Mouse (Mus musculus) kidney, adult 2 months (tissue): ENCODE results near the gene Cyp2w1.

ENCODE experiments used
- CTCF ChIP-seq: fragments of 200-500 bp; conservative IDR thresholded peaks from 2 replicates; pipeline ENCODE4 v1.5.1; 2011; ENCODE audit warnings: low read depth, mild to moderate bottlenecking, control low read depth, low read length, moderate library complexity, mixed read lengths; ENCODE audit not compliant: insufficient read depth, insufficient read length
- POLR2A ChIP-seq: fragments of 200-500 bp; IDR thresholded peaks from one replicate; pipeline ENCODE4 v1.6.1; 2011; ENCODE audit warnings: low read depth, low read length, control low read depth

GRCm38 (mm10) chr5:139310477-139310876 lies 41.9 kb upstream of the Cyp2w1 start:
- TF ChIP-seq CTCF, result no peak
- no peak for TF ChIP-seq POLR2A
